Mouse (Mus musculus) common myeloid progenitor, adult 5-6 weeks (primary cell): ENCODE results near the gene Ppp1r14b. TPM values are rescaled to one million over a fixed set of nuclear protein-coding genes. Genes with fewer than 3 reads are reported as not detected.

Experiments
- ATAC-seq: replicated peaks from 2 replicates; pipeline ENCODE4 v1.8.0; 2016; ENCODE audit warnings: low read depth, mild to moderate bottlenecking, moderate TSS enrichment, inconsistent platforms; ENCODE audit not compliant: poor library complexity, severe bottlenecking
- total RNA-seq: library from RNA; stranded (forward); fragments of 200-1000, 187-1606 nt; gene quantifications from 2 replicates; pipeline ENCODE4 v1.2.3, GENCODE M21; 2017

Gene Ppp1r14b
- total RNA-seq, 1 experiment from 2014 or later = 184 TPM

DNA sequence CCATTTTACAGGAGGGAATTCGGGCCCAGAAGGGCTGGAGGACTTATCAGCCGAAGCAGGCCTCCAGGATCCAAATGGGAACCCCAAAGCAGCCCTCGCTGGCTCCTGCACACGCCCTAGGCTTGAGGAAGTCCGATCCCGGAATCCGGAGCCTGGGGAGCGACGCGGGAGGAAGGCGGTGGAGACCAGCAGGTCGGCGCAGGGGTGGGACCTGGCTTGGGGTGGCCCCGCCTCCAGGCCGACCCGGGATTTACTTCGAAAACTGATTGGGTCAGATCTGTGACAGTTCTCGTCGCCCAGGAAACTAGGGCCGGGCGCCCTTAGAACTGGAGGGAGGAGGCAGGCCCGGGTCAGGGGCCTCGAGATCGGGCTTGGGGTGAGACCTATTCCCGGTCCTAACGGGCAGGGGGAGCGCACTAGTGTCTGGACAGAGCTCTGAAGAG lies 32.5 kb upstream of the Ppp1r14b start, which contains the start of gene Gpr137:
Gene Gpr137, minus strand, starts transcription at position 232 of the 443 bp plus-strand sequence.
- ATAC-seq = peak; percentile 80

- ATAC-seq = no peak
Measured at GRCm38 (mm10) chr19:6942764-6943163, 32.0 kb upstream of the Ppp1r14b start.

- no peak for ATAC-seq
Measured at GRCm38 (mm10) chr19:6943709-6944108, 31.1 kb upstream of the Ppp1r14b start.

DNA sequence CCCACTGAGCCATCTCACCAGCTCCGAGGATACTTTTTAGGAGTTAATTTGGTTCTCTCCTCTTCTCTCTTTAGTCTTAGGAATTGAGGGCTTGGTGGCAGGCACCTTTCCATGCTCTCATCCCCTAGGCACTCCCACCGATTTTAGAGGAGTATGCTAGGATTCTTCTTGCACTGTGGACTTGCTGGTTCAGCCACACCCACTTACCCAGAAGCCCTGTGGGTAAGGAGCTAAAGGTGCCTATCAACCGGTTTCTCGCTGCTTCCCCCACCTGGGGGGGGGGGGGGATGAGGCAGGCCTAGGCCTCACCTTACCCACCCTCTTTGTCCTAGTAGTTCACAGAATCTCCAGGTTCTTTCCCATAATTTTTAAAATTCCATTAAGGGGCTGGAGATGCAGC lies 27.0 kb upstream of the Ppp1r14b start:
- ATAC-seq = no peak

DNA sequence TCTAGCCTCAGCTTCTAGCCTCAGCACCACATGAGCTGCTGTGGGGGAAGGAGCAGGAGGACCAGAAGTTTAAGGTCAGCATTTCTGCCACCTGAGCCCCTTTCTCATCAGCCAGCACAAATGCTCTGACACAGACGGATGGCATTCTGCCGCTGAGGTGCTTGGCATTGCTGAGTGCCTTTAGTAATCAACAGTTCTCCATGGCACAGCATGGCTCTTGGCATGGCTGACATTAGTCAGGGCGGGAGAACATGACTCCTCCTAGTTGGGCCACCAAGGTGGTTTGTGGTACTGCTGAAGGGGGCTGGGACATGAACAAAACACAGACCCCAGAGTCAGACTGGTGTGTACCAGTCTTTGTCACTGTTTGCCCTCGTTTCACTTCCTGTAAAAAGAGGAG lies 26.6 kb upstream of the Ppp1r14b start:
- no peak for ATAC-seq

DNA sequence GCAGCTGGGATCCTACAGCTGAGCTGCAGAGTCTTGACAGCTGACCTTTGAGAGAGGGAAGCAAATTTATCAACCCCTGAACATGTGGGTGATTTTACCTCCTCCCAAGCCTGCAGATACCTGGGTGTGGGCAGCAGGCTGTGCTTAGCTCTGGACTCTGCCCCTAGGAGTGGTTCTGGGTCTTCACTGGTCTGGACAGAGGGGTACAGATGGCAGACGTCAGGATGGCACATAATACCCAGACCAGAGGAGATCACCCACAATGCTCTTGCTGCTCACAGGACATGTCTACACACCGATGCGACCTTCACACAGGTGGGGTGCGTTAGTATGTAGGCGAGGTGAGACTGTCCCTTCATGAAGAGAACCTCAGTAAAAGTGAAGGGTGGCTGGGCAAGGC lies 25.2 kb upstream of the Ppp1r14b start:
- ATAC-seq = no peak

DNA sequence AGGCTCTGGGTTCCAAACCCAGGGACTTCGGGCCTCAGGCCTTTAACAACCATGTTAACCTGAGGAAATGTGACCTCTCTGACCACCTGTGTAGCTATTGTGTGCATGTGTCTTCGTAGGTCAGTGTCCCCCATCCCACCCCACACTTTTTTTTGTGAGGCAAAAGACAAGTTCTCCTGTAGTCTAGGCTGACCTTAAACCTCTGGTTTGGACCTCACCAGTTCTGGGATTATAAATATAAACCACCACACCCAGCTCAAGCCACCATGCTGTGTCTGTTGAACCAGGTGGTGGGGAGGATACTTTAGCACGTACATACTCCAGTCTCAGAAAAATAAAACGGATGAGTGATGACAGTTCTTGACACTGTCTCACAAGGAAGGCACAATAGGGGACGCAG lies 24.8 kb upstream of the Ppp1r14b start:
- no peak for ATAC-seq

DNA sequence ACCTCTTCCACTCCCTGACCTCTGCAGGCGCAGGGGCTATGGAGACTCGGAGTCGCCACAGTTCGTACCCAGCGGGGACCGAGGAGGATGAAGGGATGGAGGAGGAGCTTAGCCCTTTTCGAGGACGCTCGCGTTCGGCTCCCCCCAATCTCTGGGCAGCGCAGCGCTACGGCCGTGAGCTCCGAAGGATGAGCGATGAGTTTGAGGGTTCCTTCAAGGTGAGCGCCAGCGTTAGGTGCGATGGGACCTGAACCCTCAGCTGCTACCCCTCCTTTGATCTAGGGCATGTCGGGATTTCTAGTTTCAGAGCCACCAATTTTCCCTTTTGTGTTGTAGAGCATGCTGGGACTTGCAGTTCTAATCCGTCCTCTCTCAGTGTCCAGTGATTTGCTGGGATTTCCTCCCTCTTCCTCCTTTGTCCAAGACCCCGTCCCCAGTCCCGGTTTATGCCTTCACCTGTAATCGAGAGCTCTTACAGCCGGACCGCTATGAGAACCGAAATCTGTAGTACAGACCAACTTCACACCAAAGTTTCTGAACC lies 24.1 kb upstream of the Ppp1r14b start:
- ATAC-seq = 0 out of 2 replicates have a peak, but pooled peaks have one; percentile 14

GRCm38 (mm10) chr19:6951381-6951968 lies 23.3 kb upstream of the Ppp1r14b start:
- peak; percentile 81 for ATAC-seq

DNA sequence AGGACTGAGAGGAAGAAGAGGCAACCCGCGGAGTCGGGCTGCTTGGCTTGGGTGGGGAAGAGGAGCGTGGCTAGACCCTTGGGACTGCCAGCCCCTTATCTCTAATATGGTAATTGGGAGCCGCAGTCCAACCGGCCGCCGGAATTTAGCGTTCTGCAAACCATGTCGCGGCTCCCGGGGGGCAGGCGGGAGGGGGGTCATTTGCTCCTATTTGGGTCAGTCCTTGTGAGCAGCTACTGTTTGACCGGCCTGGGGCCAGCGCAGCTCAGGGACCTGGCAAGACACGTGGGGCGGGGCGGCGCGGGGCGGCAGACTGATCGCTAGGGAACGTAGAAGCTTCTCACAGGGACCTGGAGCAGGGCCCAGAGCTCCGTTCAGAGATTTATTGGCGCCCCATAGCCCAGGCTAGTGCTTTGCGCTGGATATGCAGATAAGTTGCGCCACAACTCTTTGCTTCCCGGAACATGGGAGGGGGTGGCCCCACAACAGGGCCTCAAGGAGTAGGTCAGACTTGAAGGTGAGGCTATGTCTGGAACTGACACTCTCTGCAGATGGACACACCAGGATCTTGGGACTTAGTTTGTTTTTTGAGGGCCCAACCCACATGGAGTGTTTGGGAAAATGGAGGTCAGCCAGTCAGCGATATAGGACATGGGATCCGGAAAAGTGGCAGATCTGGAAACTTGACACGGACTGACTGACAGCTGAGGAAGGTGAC lies 22.6 kb upstream of the Ppp1r14b start:
- ATAC-seq = peak; percentile 24

GRCm38 (mm10) chr19:6952712-6953037 lies 22.1 kb upstream of the Ppp1r14b start:
- ATAC-seq = no peak

DNA sequence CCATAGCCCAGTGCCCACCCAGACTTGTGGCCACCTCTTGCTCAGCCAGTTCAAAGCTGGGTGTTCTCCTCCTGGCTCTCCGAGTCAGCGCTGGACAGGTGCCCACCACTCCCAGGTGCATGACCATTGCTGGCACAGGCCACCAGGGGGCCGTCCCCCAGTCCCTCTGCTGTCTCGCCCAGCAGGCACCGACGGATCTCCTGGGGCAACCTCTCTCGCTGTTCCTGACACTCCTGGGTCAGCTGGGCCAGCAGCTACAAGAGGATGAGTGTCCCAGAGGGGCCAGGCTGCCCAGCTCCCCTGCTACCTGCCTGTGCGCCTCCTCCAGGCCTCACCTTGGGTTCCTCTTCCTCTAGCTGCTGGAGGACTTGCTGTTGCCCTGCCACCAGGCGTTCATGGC lies 20.7 kb upstream of the Ppp1r14b start:
- no peak for ATAC-seq

GRCm38 (mm10) chr19:6955424-6955823 lies 19.3 kb upstream of the Ppp1r14b start:
- no peak for ATAC-seq

- no peak for ATAC-seq
Measured at GRCm38 (mm10) chr19:6956461-6956860, 18.3 kb upstream of the Ppp1r14b start.

GRCm38 (mm10) chr19:6968491-6969271 lies 6.1 kb upstream of the Ppp1r14b start:
- ATAC-seq = no peak

GRCm38 (mm10) chr19:6969291-6969664 lies 5.5 kb upstream of the Ppp1r14b start:
- ATAC-seq = no peak

DNA sequence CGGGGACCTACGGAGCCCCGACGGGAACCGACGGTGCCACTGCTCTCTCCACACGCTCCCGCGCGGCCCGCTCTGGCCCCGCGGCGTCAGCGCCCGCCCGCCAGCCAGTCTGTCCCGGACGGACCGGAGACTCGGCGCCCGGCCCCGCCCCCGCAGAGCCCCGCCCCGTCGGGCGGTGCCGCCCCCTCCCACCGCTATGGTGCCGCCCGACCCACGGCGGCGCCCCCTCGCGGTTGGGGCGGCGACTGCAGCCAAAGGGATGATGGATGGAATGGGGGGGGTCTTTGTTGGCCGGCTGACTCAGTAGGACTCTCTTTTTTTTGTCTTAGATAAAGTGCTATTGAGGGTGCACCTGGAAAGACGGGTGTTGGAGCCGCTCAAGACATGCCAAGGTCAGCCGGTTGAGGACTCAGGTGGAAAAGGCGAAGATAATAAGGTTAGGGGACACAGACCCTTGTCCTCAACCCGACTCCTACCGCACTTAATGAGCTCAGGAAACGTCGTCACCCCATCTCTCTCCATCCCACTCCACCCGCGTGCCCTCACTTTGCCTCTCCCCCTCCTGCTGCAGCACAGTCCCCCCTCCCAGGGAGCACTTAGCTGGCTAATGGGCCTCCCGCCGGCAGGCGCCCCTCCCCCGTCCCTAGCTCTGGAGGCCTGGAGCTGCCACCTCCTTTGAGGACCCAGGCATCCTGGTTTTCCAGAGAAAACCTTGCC lies 4.9 kb upstream of the Ppp1r14b start:
- peak; percentile 40; the same call in 1 of the 2 replicates for ATAC-seq

GRCm38 (mm10) chr19:6970460-6971085 lies 4.2 kb upstream of the Ppp1r14b start:
- no peak for ATAC-seq

- no peak for ATAC-seq
Measured at GRCm38 (mm10) chr19:6971644-6972043, 3.1 kb upstream of the Ppp1r14b start.
